Mouse (Mus musculus): Measurements from ENCODE around the gene Foxn2. TPM values are rescaled to one million over a fixed set of nuclear protein-coding genes. Genes with fewer than 3 reads are reported as not detected.

The Foxn2 gene
- polyA plus RNA-seq, 1 experiment from 2014 or later, result 13.4 TPM

GRCm38 (mm10) chr17:88537842-88538430 lies 97.4 kb downstream of the Foxn2 start:
- Histone ChIP-seq H3K27ac (no peak overlapping the region), H3K36me3 (no peaks in the 10 kb centered on the region), H3K9ac (no peak overlapping the region), H3K27me3 (no peaks in the 10 kb centered on the region), H3K4me3 (no peak overlapping the region), H3K4me1 (0 out of 2 replicates have a peak, but pooled peaks cover 3% of the 10 kb centered on the region), H3K4me2 (replicated peaks) (no peak overlapping the region), H3K9me3 (replicated peaks) (no peaks in the 10 kb centered on the region)
- ATAC-seq (ENCODE audit: low FRiP score), result no peak
- WGBS, result 92% methylated on average over 8 of the region's 8 CpGs

Other genes starting within 250 kb of the Foxn2 start
- gene Ppp1r21, start 89.4 kb downstream of the Foxn2 start, polyA plus RNA-seq (2016; fragmentation: Nextera tagmentation; extraction: Ambion mirVana), result 25.9 and 28.2 TPM in 2 replicates
- gene Ston1, start 157.0 kb downstream of the Foxn2 start, polyA plus RNA-seq (2016; fragmentation: Nextera tagmentation; extraction: Ambion mirVana), result 3.1 and 3.4 TPM in 2 replicates
- gene Gtf2a1l, start 227.9 kb downstream of the Foxn2 start, polyA plus RNA-seq (2016; fragmentation: Nextera tagmentation; extraction: Ambion mirVana), result 0.72 and 0.87 TPM in 2 replicates

Data from hindbrain, embryonic 12.5 days (tissue).